Mouse (Mus musculus) right cerebral cortex, postnatal 10 days (tissue): ENCODE measurements at regions not wholly inside any gene's neighbourhood (a gene's known extent, or its start where the extent isn't known, plus 50 kb on each side); places are given as distances from the start of the nearest gene placed in this dataset.
"Not testable (repeated sequence)": the region's sequence is repeated elsewhere in the genome, so short reads cannot be mapped to it uniquely, and the experiment has no call there.

Experiments used
- DNase-seq, 2 experiments: peaks; one replicate each; pipeline ENCODE4 v3.0.0; 2021; ENCODE audit warnings: low spot score in 2 of 2

DNA sequence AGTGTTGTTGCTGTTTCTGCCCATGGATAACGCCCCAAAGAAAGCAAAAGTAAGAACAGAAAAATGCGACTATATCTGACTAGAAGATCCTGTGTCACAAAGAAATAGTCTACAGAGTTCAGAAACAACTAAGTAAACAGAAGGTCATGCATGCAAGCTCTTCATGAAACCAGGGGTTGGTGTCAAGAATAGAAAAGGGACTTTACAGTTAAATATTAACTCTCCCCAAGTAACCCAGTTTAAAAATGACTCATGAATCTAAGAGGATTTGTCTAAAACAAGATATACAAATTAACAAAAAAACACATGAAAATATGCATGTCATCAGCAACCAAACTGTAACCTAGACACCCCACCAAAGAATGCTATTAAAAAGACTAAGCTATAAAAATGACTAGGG lies 381.4 kb upstream of the Ptger4 start:
- no peak for DNase-seq

- no peak for DNase-seq
These were observed 402.7 kb upstream of the Ptger4 start for GRCm38 (mm10) chr15:5646673-5647072.

GRCm38 (mm10) chr15:5658796-5659195 lies 414.8 kb upstream of the Ptger4 start:
- DNase-seq = no peak

DNA sequence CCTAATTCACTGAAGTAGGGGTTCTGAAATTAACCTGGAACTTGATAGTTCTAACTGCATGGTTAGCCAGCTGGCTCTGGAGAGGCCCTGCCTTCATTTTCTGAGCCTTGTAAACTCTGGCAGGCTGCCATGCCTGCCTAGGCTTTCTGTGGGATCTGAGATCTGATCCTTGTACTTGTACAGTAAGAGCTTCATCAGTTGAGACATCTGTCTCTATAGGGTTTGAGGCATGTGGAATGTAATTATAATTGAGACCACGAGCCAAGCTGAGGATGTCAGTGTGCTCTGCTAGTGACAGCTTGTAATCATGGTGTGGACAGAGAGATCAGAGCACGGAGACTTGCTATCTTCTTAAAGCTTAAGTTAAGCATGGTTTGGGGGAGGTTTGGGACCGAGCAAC lies 416.8 kb upstream of the Ptger4 start:
- no peak for DNase-seq

GRCm38 (mm10) chr15:5671781-5672180 lies 427.8 kb upstream of the Ptger4 start:
- no peak for DNase-seq

GRCm38 (mm10) chr15:5676704-5677103 lies 432.7 kb upstream of the Ptger4 start:
- DNase-seq = no peak

DNA sequence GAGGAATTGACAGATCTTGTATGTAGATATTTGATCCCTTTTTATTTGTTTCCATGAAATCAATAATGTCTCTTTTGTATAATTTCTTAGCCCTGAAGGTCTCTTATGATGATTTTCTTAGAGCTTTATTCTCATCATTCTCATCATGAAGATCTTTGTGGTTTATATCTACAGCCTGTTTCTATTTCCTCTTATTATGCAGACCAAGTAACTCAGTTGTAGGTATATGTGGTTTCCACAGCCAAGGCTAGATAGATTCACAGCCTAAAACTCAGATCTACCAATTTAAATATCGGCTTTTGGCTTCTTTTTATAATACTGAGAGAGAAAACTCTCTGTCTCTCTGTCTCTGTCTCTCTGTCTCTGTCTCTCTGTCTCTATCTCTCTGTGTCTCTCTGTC lies 449.8 kb upstream of the Ptger4 start:
- no peak for DNase-seq

DNA sequence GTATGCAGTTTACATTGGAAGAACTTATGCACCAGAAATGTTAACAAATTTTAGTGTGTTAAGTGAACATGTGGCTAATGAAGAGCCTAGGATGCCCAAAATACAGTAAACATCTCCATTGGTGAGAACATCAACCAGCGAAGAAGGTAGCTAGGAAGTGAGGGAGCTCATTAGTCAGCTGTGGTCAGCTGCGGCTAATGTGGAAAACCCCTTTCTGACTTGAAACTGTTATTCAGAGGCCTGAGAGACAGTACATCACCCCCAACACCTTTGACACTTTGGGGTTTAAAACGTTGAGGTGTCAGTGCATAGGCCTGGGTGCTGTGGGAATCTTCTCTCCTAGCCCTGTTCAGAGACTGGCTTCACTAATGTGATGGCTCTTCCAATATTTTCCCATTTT lies 451.0 kb upstream of the Ptger4 start:
- no peak for DNase-seq

- no peak for DNase-seq
These were observed 464.5 kb upstream of the Ptger4 start for GRCm38 (mm10) chr15:5708454-5708853.

DNA sequence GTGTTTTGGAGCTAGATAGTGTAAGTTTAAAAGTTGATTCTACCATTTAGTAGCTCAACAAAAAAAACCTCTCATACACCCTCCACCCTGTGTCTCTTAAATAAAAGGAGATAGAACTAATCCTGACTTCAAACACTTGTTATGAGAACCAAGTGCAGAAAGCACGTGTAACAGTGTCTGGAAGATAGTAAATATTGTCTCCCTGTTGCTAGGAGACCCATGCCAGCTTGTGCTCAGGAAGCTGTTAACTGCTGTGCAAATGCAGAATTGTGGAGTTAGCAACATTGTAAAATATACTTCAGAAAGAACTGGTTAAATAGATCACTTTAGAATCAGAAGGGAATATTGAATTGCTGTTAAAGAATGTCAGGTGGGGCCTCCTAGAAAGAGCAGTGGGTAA lies 496.7 kb upstream of the Ptger4 start:
- DNase-seq = peak; percentile 21 to 42

DNA sequence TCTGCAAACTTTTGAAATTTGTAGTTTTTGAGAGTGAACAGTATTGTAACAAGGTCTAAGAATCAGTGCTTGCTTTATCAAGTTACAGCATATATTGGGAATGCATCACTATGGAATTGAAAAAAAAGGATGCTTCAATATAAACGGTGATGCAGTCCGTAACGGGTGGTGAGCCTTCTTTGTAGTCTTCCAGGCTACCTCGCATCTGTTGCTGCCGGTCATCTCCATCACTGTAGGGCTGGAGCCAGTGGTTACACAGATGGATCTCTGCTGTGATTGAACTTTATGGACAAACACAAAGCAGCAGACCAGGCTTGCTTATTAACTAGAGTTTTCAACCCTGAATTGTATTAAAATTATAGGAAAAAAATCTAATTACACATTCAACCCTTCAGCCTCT lies 499.9 kb upstream of the Ptger4 start:
- DNase-seq = no peak

- no peak for DNase-seq
These were observed 514.7 kb upstream of the Ptger4 start for GRCm38 (mm10) chr15:5758690-5759089.

DNA sequence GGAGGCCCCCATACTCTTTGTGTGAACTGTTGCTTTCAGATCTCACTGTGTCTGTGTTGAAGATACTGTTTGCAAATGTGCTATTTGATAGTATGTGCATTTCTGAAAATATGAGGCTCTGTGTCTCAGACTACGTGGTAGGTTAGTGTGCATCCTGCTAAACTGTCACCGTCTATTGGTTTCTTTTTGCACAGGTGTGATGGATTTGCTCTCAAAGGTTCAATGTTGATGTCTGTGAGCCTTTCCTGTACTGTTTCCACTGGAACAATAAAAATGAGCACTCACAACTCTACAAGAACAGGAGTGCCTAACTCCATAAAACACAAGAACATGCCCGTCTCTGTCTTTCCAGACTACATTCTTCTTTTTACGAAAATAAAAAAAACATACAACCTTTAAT lies 518.2 kb upstream of the Ptger4 start:
- DNase-seq = no peak

DNA sequence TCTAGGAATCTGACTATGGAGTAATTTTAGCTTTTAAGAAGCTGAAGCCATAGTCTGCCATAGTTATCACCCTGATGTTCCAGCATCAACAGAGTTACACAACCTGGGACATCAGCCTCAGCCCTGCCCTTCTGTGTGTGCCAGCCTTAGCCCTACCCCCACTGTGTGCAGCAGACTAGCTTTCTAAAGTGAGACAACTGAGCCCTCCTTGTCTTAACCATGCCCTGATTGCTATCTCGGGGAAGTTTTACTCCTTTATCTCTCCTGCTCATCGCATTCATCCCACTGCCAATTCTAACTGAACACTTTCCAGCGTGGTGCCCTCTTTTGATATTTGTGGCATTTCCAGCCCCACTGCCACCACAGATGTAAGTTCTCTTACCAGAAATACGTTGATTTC lies 522.5 kb upstream of the Dab2 start:
- DNase-seq = no peak

GRCm38 (mm10) chr15:5799917-5800316 lies 499.7 kb upstream of the Dab2 start:
- no peak for DNase-seq

GRCm38 (mm10) chr15:5811154-5811732 lies 488.3 kb upstream of the Dab2 start:
- no peak for DNase-seq

DNA sequence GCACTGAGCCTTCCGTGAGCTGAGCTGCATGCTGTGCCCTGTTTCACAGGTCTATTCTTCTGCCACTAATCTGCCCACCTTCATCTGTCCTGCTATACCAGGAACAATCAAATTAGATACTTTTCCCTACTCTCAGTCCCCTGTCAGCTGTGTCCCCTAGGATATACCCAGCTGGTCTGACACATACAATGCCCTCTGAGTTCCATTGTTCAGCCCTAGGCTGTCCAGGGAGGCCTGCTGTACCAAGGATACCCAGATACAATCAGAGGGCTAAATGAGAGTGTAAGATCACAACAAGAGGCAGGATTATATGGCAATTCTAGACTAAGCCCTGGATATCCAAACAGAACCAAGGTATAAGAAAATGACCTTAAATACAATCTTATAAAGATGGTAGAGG lies 487.6 kb upstream of the Dab2 start:
- DNase-seq = no peak

DNA sequence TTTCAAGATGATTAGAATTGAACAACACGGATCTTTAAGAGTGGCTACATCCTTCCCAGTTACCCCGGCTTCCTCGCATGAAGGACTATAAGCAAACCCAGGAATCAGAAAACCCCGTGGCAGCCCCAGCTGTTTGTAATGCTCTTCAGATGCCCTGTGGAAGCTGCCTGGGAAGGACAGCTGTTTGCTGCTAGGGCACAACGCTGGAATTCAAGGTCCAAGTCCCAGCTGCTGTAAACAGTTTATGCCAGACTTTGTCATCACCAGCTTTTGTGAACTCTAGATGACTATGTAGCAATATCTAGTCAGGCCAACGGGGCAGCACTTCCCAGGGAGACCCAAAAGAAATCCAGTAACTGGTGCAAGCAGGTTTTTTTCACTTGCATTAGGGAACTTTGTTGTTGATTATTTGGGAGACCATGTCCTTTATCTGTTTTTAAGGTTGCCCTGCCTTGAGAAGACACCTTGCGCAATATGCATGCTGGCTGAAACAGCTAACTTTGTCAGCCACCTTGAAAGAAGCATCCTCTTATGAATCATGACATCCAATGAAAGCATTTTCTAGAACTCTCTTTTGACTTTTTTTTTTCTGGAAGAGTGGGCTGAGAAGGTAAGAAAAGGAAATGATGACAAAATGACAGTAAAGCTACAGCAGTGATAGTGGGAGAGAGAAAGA lies 481.5 kb upstream of the Dab2 start:
- DNase-seq = no peak

GRCm38 (mm10) chr15:5839963-5840362 lies 459.6 kb upstream of the Dab2 start:
- DNase-seq = no peak

- not testable (repeated sequence) for DNase-seq
These were observed 458.0 kb upstream of the Dab2 start for GRCm38 (mm10) chr15:5841369-5842149.

GRCm38 (mm10) chr15:5846571-5846970 lies 453.0 kb upstream of the Dab2 start:
- no peak for DNase-seq

GRCm38 (mm10) chr15:5847413-5848100 lies 452.0 kb upstream of the Dab2 start:
- DNase-seq = no peak

DNA sequence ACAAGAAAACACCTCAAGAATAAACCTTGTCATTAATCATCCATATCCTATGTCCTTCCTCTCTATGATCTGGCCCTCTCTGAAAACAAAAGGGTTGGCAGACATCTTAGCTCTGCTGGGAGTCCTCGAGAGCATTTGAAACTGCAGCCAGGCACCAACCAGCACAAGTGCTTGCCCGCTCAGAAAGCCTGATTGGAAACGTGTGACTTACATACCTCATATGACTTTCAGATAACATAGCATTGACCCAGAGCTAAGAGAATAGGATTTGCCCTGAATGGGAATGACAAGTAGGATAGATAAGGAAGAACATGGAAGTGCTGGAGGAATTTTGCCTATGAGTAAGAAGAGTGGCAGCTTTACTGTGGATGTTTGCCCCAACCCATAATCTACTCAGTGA lies 447.1 kb upstream of the Dab2 start:
- no peak for DNase-seq
